Mouse (Mus musculus) inflammation-experienced regulatory T-cells, adult 6 months (primary cell): ENCODE results near the gene Iqca. TPM values are rescaled to one million over a fixed set of nuclear protein-coding genes. Genes with fewer than 3 reads are reported as not detected.

Source experiments
- ATAC-seq: one replicate; pipeline ENCODE4 v1.8.0; 2017
- polyA plus RNA-seq, 3 experiments: library from polyadenylated mRNA; unstranded; fragments of 100-300 nt; shearing (Covaris generic); gene quantifications; one replicate each; pipeline ENCODE4 v1.2.1; 2017

Gene Iqca
- polyA plus RNA-seq, 3 experiments from 2014 or later: not detected

DNA sequence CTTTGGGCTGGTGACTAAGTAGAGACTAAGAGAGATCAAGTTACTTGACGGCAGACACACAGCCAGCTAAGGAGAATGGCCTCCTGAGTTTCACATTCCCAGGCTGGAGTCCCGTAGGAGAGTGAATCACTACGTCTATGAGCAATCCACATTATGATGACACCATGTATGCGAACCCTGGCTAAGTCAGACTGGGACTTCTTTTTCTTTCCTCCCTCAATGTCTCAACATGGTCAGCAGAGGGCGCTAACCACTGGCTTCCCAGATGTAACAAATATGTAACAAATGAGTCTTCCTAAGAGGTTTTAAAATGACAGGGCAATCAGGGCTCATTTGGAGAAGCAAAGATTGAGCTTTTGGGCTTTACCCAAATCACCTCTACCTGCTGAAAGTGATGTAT is 101.9 kb downstream of the Iqca start:
- ATAC-seq: no peak

DNA sequence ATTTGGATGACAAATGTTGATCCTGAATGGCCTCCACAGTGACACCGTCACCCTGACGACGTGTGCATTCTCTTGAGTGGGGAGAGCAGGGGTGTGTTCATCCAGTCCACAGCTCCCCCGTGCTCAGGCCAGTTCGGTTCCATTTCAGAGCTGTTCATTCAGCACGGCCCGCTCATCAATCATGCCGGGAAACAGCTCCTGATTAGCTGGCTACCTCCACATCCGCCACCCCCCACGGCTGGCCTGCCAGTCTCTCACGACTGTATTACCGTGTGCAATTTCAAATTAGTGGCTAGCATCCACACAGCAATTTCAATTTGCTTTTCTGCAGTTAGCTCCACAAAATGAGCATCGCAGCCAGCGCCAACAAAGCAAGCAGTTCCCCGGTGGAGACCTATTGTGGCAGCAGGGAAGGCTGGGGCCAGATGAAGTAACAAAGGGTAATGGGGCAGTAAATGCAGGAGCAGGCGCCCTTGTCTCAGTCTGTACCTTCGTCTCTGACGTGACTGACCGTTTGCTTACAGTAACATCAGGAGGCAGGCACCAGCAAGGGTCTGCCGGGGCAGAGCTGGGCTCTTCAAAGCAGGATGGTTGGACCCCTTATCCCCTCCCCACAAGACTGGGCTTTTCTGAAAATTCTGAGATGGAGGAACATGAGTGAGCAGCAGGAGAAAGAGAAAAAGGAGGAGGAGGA is 103.0 kb downstream of the Iqca start:
- no peak for ATAC-seq

DNA sequence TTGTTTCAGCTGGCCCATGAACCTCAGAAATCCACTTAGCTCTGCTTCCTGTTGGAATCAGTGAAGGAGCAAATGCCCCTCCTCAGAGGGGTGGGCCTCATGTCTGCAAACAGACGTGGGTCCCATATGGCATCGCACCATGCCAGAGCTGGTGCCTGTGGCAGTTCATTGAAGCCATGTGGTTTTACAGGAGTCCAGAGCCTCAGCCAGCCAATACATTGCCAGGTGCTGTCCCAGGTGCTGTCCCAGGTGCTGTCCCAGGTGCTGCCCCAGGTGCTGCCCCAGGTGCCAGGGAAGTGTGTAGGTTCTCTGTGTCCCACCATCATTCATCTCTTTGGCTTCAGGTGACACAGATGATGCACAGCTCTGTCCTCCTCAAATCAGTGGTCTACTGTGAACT is 124.9 kb downstream of the Iqca start:
- ATAC-seq: no peak

DNA sequence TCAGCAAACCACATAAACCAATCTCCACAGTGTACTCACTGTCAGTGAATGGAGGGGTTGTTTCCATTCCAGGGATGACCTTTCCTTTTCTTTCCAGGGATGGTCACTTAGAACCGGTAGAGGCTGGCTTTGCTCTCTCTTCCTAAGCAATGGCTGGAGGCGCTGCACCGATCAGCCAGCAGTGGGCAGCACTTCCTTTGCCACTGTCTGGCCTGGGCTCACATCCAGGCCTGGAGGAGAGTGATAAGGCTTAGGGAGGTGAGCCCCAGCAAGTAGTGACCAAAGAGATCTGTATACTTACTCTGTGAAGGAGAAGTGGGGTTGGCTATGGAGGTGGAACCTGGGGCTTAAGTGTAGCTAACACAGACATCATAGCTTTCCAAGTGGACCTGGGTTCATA is 126.3 kb downstream of the Iqca start:
- ATAC-seq: no peak

DNA sequence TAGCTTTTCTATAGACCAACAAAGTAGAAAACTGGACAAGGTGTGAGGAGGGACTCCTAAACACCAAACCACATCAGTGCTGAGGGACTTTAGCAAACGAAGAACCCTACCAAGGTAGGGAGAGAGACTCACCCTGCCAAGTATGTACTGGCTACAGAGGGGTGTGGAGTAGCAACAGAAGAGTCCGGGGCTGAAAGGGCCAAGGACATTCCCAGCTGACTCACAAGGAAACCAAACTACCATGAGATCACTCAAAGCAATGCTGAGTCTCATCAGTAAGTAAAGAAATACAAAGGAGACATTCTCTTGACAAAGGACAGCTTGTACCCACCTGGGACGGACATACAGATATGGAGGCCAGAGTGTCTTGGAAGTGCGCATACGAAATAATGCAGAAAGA is 132.9 kb downstream of the Iqca start:
- no peak for ATAC-seq

DNA sequence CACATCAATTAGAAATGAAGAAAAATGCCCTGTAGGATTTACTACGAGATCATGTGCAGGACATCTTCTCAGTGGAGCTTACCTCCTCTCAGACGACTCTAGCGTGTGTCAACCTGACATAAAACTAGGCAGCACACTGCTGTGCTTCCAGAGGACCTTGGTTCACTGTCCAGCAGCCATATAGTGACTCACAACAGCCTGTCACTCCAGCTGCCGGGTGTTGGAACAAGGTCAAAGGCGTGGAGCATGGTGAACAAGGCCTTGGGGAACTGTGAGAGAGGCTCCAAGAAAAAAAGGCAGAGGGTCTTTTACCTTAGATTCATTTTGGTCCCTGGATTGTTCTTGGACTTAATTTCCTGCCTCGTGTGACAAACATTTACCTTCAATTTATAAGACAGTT is 135.1 kb downstream of the Iqca start:
- ATAC-seq: no peak

DNA sequence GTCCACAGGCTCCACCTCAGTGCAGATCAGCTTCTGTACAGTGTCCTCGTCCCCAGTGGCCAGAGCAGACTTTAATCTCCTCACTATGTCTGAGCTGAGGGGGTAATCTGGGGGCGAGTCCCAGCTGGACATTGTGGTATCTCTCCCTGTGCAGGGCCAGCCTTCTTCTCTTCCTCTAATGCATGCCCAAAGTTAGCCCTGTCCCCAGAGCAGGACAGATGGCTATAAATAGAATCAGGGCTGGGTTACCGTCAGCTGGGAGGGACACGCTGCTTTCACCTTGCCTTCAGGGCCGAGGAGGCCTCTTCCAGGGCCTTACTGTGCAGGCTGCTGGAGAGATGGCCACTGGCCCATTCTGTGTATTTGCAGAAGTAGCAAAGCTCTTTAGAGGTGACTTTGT is 138.8 kb downstream of the Iqca start, which contains the start of gene Asb18:
Asb18 (minus strand) TSS at position 221 of the 400 bp plus-strand sequence.
- no peak for ATAC-seq

DNA sequence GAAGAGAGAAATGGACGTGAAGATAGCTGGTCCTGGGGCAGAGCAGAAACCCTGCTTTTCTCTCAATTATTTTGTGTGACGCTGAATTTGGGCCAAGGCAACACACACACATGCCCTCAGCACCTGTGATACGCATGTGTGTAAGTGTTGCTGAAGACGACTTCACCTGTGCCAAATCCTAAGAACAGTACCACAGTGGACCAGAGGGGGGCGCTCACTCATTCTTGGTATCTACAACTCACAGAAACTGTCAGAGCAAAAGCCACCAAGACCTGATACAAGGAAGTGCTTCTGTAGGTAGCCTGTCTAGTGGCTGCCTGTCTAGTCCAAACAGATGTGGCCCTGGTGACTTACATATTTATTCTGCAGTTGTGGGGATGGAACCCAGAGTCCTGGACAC is 139.9 kb downstream of the Iqca start:
- ATAC-seq: no peak

DNA sequence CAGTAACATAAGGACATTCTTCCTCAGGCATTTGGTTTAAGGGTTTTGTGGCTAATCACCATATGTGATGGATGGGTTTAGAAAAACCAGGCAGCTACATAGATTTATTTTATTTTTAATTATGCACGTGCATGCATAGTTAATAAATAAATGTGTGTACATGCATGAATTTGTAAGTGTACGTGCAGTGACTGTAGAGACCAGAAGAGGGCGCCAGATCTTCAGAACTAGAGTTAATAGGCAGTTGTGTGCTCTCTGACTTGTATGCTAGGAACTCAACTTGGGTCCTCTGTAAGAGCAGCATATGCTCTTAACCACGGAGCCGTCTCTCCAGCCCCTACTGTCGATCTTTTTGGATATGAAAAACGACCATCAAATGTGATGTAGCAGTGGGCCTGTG is 140.4 kb downstream of the Iqca start:
- no peak for ATAC-seq

DNA sequence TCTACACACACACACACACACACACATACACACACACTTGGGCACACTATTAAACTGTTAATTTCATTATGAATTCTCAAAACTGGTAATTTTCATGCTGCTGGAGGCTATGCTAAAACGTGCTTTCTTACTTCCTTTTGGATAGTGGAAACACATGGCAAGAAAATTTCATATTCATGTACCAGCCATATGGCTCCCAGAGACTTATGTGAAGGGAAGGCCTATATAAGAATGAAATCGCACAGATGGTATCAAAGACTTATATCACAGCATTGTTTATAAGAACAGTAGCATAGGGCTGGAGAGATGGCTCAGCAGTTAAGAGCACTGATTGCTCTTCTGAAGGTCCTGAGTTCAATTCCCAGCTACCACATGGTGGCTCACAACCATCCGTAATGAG is 141.0 kb downstream of the Iqca start:
- no peak for ATAC-seq

DNA sequence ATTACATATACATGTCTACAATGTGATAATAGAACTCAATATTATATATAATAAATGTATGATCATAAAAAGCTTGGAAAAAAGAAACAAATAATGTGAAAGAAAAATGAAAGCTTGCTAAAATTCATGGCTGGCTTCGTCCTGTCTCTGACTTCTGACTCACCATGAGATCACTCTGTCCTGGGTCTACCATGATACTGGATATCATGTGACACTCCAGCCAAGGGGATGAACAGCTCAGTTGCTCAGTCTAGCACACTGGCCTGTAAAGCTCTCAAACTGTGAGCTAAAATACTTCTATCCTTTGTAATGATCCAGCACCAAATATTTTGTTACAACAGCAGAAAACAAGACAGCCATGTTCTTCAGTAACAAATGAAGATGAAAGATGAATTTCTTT is 143.1 kb downstream of the Iqca start:
- ATAC-seq: no peak

DNA sequence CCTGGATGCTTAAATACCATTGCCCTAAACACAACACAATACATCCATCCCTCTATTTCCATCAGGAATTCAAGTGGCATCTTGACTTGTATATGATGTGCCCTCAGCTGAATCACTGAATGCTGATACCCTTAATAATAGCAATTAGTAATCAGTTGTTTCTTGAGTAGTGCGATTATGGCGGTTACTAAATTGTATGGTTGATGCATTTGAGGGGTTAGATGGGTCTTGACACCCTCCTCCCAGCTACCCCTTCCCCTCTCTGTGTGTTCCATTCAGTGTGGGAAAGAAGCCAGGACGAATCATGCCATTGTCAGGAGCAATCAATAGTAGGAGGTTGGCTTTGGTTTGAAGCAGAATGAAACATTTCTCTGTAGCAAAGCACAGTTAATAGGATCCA is 144.0 kb downstream of the Iqca start:
- ATAC-seq: no peak

DNA sequence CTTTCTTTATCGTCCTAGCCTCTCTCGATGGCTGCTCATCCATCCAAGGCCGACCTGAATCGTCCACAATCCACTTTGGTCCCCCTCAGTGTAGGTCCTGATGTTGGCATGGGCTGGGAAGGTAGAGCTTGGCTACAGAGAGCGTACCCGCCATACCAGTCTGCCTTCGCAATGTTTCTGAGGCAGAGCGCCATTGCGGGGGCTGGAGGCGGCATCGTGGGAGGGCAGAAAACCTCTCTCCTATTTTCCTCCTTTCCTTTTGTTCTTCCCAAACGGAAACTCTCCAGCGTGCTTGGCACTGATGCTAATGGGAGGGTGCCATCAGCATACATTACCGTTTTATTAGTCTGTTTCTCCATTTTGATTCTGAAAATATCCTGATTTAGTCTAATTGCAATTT is 146.5 kb downstream of the Iqca start:
- ATAC-seq: no peak

DNA sequence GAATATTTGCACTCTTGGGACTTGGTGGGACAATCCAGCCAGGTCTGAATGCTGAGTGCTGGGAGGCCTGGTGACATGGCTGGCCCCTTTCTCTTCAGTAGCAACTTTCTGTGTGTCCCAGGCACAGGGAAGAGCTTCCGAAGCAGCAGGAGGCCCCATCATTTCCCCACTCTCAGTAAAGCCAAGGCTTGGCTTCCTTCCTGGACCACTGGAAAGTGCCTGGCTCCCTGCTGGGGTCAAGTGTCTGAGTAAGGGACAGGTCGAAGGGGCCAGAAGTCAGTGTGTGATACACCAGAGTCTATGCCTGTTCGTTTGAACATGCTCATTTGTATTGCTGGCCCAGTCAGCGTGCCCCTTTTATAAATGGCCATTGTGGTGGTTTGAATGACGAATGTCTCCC is 152.2 kb downstream of the Iqca start:
- ATAC-seq: no peak

DNA sequence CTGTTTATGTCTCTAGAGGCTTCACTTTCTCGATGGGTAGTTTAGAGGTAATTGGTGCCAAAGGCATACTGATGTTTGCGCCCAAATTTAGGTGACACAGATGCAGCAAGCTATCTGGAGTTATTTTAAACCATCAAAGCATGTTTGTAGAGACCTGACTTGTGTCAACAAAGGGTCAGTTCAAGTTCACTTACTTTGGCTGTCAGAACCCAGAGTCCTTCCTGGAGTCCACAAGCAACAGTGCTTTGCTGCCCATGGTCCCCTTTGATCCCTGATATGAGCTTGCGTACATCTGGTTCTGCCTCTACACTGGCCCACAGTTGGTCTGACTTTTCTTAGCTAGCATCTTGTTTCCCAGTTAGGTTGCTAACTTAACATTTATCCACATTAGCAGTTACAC is 153.3 kb downstream of the Iqca start:
- ATAC-seq: no peak

DNA sequence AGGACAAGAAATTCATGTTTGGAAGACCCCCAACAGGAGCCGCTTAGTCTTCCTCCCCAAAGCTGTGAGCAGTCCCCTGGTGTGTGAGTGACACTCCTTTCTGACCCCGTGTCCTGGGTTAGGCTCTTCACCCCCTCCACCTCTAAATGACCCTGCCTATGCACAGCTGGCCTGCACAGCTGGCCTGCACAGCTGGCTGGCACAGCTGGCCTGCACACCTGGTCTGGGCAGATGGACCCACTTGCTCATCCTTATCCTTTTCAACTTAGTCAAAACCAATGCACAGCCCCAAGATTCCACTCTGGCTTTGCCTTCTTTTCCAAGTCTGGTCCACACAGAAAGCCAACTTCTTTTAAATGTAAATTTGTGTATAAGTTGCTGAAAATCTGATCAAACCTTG is 154.5 kb downstream of the Iqca start:
- no peak for ATAC-seq

DNA sequence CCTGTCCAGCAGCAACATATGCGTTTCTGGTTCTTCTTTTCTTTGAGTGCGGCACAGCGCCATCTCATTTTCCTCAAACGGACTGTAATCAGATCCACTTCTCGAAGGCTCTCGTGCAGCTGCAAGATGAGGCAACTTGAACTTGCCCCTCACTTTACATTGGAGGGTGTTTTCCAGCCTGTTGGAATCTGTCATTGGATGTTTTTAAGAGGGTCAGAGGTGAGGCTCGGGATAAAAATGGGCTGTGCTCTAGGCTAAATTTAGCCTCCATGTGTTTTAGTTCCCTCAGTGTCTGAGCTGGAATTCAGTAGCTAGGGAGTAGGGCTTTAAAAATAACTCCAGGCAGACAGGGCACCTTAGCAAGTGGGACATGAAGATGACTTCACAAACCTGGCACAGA is 155.1 kb downstream of the Iqca start:
- ATAC-seq: no peak

DNA sequence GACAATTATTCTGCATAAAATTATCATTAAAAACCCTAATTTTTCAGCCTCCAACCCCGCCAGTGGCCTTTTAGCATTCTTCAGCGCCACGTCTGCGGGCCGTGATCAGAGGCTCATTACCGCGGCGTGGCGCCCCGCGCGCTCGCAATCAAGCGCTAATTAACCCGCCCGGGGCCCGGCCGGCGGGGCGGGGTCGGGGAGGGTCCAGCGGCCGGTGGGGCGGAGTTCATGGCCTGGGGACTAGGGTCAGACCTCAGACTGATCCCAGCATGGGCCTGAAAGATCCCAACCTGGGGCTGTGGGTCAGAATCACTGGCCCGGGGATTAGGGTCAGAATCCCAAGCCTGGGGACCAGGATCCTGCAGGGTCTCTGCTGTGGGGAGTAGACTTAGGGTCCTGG is 160.9 kb downstream of the Iqca start:
- ATAC-seq: no peak

Other genes starting within 250 kb of the Iqca start
- not detected for gene Gbx2, start 222.2 kb downstream of the Iqca start, polyA plus RNA-seq
- not detected for gene Asb18, start 138.7 kb downstream of the Iqca start, polyA plus RNA-seq
- under 1 TPM in 1 of 3 experiments, not detected in 2; 0.54 TPM for gene Ackr3, start 50.6 kb upstream of the Iqca start, polyA plus RNA-seq